Mouse (Mus musculus) midbrain, embryonic 16.5 days (tissue): Measurements from ENCODE around the gene Armc12. TPM values are rescaled to one million over a fixed set of nuclear protein-coding genes. Genes with fewer than 3 reads are reported as not detected.

ENCODE experiments used
- ATAC-seq: fragments of 200-750 bp; cut with Nextera tagmentation; 2 replicates; pipeline ENCODE4 v1.8.0; 2017; ENCODE audit warnings: moderate TSS enrichment
- H3K27ac ChIP-seq: fragments of 300-500 bp; sonication (generic); 2 replicates; pipeline ENCODE4 v1.5.1; 2014; ENCODE audit warnings: mild to moderate bottlenecking, low read length, mixed read lengths
- H3K27me3 ChIP-seq: fragments of 300-500 bp; sonication (generic); 2 replicates; pipeline ENCODE4 v1.6.1; 2014; ENCODE audit warnings: low read depth, low read length, mixed read lengths; ENCODE audit not compliant: control insufficient read depth, insufficient read depth
- H3K36me3 ChIP-seq: fragments of 300-500 bp; sonication (generic); 2 replicates; pipeline ENCODE4 v1.6.1; 2014; ENCODE audit warnings: mild to moderate bottlenecking, low read length, moderate library complexity, mixed read lengths; ENCODE audit not compliant: control insufficient read depth, insufficient read depth
- H3K4me1 ChIP-seq: fragments of 300-500 bp; sonication (generic); 2 replicates; pipeline ENCODE4 v1.6.1; 2014; ENCODE audit warnings: mild to moderate bottlenecking, low read length, mixed read lengths; ENCODE audit not compliant: control insufficient read depth, insufficient read depth
- H3K4me2 ChIP-seq: fragments of 300-500 bp; sonication (generic); 2 replicates; pipeline ENCODE4 v1.6.1; 2014; ENCODE audit warnings: mild to moderate bottlenecking, low read length, mixed read lengths
- H3K4me3 ChIP-seq: fragments of 300-500 bp; sonication (generic); 2 replicates; pipeline ENCODE4 v1.5.1; 2014; ENCODE audit warnings: low read depth, mild to moderate bottlenecking, low read length, moderate library complexity, mixed read lengths
- H3K9ac ChIP-seq: fragments of 300-500 bp; sonication (generic); 2 replicates; pipeline ENCODE4 v1.6.1; 2014; ENCODE audit warnings: low read depth, low read length, mixed read lengths
- H3K9me3 ChIP-seq: fragments of 300-500 bp; sonication (generic); replicated peaks from 2 replicates; pipeline ENCODE4 v1.6.1; 2014; ENCODE audit warnings: mild to moderate bottlenecking, low read length, mixed read lengths; ENCODE audit not compliant: control insufficient read depth, poor library complexity, severe bottlenecking
- WGBS: fragments of 180-500 bp; shearing (Covaris S2); extraction: QIAGEN DNeasy Blood & Tissue Kit; methylation state at CpG from one replicate; pipeline ENCODE4 v1.1.7; 2014; 5-methylcytosine and 5-hydroxymethylcytosine counted together
- polyA plus RNA-seq: library from polyadenylated mRNA; unstranded; fragments of >200 nt; fragmentation: Nextera tagmentation; extraction: Ambion mirVana; gene quantifications from 2 replicates; pipeline ENCODE4 v1.2.1, GENCODE M21; 2015

Gene Armc12
- polyA plus RNA-seq, result not detected in 2 replicates

GRCm38 (mm10) chr17:28530506-28530905 lies at the start of gene Armc12:
TSS of gene Armc12 (plus strand) at chr17:28530806.
- no peaks in the 10 kb centered on the region for H3K36me3 ChIP-seq
- H3K27me3 ChIP-seq, result no peaks in the 10 kb centered on the region
- no peak within 1 kb of the TSS for H3K27ac ChIP-seq
- H3K9me3 ChIP-seq, result no peaks in the 10 kb centered on the region
- ATAC-seq, result no peak
- H3K4me2 ChIP-seq, result no peak within 1 kb of the TSS
- WGBS, result 84% methylated on average over 6 of the region's 6 CpGs
- H3K4me1 ChIP-seq, result peaks cover 5% of the 10 kb centered on the region; the same call in 1 of the 2 replicates
- H3K4me3 ChIP-seq, result no peak within 1 kb of the TSS
- H3K9ac ChIP-seq, result no peak within 1 kb of the TSS

DNA sequence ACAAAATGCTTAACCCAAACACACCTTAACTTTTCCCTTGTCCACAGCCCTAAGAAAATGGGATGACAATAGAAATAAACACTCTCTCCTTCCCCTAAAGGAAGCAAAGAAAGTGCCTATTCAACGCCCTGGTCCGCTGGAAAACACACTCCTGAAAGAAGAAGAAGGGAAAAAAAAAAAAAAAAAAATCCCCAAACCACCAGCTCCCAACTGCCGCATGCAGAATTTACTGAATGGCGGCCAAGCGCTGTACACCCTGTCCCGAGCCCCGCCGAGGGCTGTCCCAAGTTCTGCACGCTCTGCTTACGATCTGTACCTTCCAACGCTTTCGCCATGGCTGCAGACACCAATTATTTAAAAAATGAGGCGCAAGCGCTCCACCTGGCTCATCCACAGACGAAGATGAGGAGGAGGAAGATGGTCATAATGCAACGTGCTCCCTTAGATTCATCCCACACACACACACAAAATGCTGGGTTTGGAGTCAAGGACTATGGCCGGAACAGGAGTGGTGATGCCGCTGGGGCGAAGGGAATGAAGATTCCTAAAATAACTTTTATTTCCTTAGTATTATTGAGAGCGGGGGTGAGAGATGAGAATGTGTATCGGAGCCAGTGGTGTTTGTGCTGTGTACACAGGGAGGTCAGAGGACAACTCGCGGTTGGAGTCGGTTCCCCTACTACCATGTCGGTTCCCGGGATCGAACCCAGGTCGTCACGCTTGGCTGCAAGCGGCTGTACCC lies 45.7 kb upstream of the Armc12 start:
- WGBS, result 7% methylated on average over 30 of the region's 30 CpGs
- Histone ChIP-seq H3K9ac (peak overlapping the region; percentile 84), H3K9me3 (no peaks in the 10 kb centered on the region), H3K4me2 (peak overlapping the region; percentile 90), H3K4me3 (peak overlapping the region; percentile 89), H3K36me3 (no peaks in the 10 kb centered on the region), H3K27ac (peak overlapping the region; percentile 87), H3K27me3 (no peaks in the 10 kb centered on the region), H3K4me1 (peaks cover 15% of the 10 kb centered on the region)
- no peak for ATAC-seq

DNA sequence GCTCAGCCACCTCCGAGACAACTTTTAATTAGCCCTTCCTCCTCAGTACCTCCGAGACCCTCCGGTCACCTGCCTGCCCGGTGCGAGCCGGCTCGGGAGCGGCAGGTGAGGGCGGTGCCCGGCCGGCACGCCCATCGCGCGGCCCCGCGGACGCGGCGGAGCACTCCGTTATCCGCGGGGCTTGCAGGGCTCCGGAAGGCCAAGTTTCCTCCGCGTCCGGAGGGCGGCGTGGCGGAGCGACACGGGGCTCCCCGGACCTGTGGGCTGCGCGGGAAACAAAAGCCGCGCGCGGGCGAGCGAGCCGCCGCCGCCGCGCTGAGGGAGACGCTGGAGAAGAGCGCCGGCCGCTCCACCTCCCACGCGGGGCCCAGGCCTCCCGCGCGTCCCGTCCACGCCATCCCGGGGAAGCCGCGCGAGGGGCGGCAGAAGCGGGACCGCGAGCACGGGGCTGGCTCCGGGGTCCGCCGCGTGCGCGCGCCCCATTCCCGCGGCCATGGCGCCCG lies 45.1 kb upstream of the Armc12 start:
- Histone ChIP-seq H3K4me3 (peak overlapping the region; percentile 89), H3K4me1 (peaks cover 15% of the 10 kb centered on the region), H3K27ac (peak overlapping the region; percentile 87), H3K9me3 (no peaks in the 10 kb centered on the region), H3K36me3 (no peaks in the 10 kb centered on the region), H3K27me3 (no peaks in the 10 kb centered on the region), H3K4me2 (peak overlapping the region; percentile 90), H3K9ac (peak overlapping the region; percentile 84)
- WGBS, result under 1% methylated on average over 61 of the region's 77 CpGs
- ATAC-seq, result peak; percentile 74

GRCm38 (mm10) chr17:28485977-28486400 lies 44.6 kb upstream of the Armc12 start:
- H3K4me2 ChIP-seq, result peak overlapping the region; percentile 90
- H3K27me3 ChIP-seq, result no peaks in the 10 kb centered on the region
- H3K9me3 ChIP-seq, result no peaks in the 10 kb centered on the region
- ATAC-seq, result peak; percentile 99
- H3K27ac ChIP-seq, result peak overlapping the region; percentile 87
- peak overlapping the region; percentile 89 for H3K4me3 ChIP-seq
- WGBS, result under 1% methylated on average over 38 of the region's 58 CpGs
- no peaks in the 10 kb centered on the region for H3K36me3 ChIP-seq
- H3K9ac ChIP-seq, result peak overlapping the region; percentile 84
- peaks cover 15% of the 10 kb centered on the region for H3K4me1 ChIP-seq

DNA sequence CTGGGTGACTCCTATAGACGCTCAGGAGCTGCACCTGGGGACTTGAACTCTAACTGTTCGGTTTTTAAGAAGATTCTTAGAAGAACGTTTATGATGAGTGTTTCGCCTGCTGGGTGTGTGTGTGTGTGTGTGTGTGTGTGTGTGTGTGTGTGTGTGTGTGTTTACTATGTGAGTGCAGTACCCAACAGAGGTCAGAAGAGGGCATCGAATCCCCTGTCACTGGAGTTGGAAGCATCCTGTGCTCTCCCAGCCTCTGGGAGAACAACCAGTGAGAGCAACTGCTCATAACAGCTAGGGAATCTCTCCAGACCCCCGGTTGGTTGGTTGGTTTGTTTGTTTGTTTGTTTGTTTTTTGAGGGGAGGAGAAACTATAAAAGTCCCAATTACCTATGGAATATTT lies 43.9 kb upstream of the Armc12 start:
- peaks cover 15% of the 10 kb centered on the region for H3K4me1 ChIP-seq
- H3K27me3 ChIP-seq, result no peaks in the 10 kb centered on the region
- H3K27ac ChIP-seq, result no peak overlapping the region; the same call in 1 of the 2 replicates
- 88% methylated on average over 6 of the region's 6 CpGs for WGBS
- peak overlapping the region; percentile 90 for H3K4me2 ChIP-seq
- ATAC-seq, result no peak
- H3K9me3 ChIP-seq, result no peaks in the 10 kb centered on the region
- H3K4me3 ChIP-seq, result peak overlapping the region; percentile 89; the same call in 1 of the 2 replicates
- no peak overlapping the region for H3K9ac ChIP-seq
- no peaks in the 10 kb centered on the region for H3K36me3 ChIP-seq

- Histone ChIP-seq H3K27me3 (no peaks in the 10 kb centered on the region), H3K4me1 (peaks cover 15% of the 10 kb centered on the region), H3K4me3 (no peak overlapping the region), H3K9ac (no peak overlapping the region), H3K4me2 (no peak overlapping the region), H3K27ac (no peak overlapping the region), H3K9me3 (no peaks in the 10 kb centered on the region), H3K36me3 (no peaks in the 10 kb centered on the region)
- WGBS, result 92% methylated on average over 17 of the region's 18 CpGs
- no peak for ATAC-seq
Observed at GRCm38 (mm10) chr17:28487584-28488257, 42.9 kb upstream of the Armc12 start.

GRCm38 (mm10) chr17:28488258-28489013 lies 42.2 kb upstream of the Armc12 start:
- no peaks in the 10 kb centered on the region for H3K9me3 ChIP-seq
- no peak overlapping the region for H3K27ac ChIP-seq
- 80% methylated on average over 7 of the region's 7 CpGs for WGBS
- no peaks in the 10 kb centered on the region for H3K27me3 ChIP-seq
- H3K4me3 ChIP-seq, result no peak overlapping the region
- H3K4me2 ChIP-seq, result no peak overlapping the region
- H3K36me3 ChIP-seq, result no peaks in the 10 kb centered on the region
- H3K9ac ChIP-seq, result no peak overlapping the region
- peaks cover 15% of the 10 kb centered on the region for H3K4me1 ChIP-seq
- no peak for ATAC-seq

DNA sequence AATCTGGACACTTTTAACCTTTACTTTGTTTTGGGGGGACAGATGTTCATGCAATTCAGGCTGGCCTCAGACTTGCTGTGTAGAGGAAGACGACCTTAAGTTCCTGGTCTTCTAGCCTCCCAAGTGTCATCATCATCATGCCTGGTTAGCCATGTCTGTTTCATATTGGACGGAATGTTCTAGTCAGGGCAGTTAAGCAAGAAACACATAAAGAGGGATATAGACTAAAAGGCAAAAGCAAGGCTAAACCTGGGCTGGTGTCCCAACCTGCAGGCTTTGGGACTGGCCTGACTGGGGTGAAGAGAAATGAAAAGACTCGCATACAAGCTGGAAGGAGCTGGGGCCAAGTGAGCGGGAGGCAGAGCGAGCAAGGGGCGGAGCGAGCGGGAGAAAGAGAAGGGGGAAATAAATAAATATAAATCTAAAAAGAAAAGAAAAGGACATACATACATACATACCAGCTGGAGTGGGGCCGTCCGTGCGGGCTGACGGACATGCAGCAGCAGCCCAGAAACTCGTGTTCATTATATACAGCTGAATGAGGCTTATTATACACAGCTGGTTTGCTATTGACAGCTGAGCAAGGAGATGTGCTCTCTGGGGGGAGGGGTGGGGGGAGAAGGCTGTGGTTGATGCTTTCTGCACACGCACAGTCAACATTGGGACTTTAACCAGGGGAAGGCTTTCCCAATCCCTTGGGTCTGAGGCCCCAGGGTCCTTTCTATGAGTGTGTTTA lies 39.4 kb upstream of the Armc12 start:
- no peak overlapping the region for H3K4me2 ChIP-seq
- ATAC-seq, result no peak
- no peak overlapping the region for H3K9ac ChIP-seq
- no peaks in the 10 kb centered on the region for H3K9me3 ChIP-seq
- peaks cover 2% of the 10 kb centered on the region; the same call in 1 of the 2 replicates for H3K4me1 ChIP-seq
- H3K27me3 ChIP-seq, result no peaks in the 10 kb centered on the region
- no peak overlapping the region for H3K4me3 ChIP-seq
- WGBS, result 61% methylated on average over 14 of the region's 14 CpGs
- no peaks in the 10 kb centered on the region for H3K36me3 ChIP-seq
- no peak overlapping the region for H3K27ac ChIP-seq
